Mouse (Mus musculus): ENCODE results near the gene Nrg3. TPM values are rescaled to one million over a fixed set of nuclear protein-coding genes. Genes with fewer than 3 reads are reported as not detected.

The Nrg3 gene
- polyA plus RNA-seq, 1 experiment from 2014 or later = 0.33 TPM

GRCm38 (mm10) chr14:39445501-39445900, 27.4 kb downstream of the Nrg3 start:
- Histone ChIP-seq H3K9me3 (ENCODE audit: control insufficient read depth, low read length) (no peaks in the 10 kb centered on the region), H3K9ac (ENCODE audit: low read length) (no peak overlapping the region), H3K36me3 (ENCODE audit: control insufficient read depth, insufficient read depth, low read length) (no peaks in the 10 kb centered on the region), H3K4me3 (ENCODE audit: low read depth, low read length) (no peak overlapping the region), H3K4me1 (replicated peaks; ENCODE audit: control insufficient read depth, insufficient read depth) (no peaks in the 10 kb centered on the region), H3K27ac (replicated peaks) (no peak overlapping the region), H3K4me2 (replicated peaks; ENCODE audit: low read depth) (no peak overlapping the region), H3K27me3 (ENCODE audit: control insufficient read depth, insufficient read depth, low read length) (no peaks in the 10 kb centered on the region)
- 84% methylated on average over 1 of the region's 1 CpGs for WGBS
- DNase-seq (ENCODE audit: low spot score) (no peak), ATAC-seq (ENCODE audit: low FRiP score, low TSS enrichment) (no peak)
- no peak for TF ChIP-seq EP300 (optimal IDR thresholded peaks at IDR 0.05)
- no peak for TF ChIP-seq CTCF (IDR thresholded peaks at IDR 0.05; ENCODE audit: low read depth)

DNA sequence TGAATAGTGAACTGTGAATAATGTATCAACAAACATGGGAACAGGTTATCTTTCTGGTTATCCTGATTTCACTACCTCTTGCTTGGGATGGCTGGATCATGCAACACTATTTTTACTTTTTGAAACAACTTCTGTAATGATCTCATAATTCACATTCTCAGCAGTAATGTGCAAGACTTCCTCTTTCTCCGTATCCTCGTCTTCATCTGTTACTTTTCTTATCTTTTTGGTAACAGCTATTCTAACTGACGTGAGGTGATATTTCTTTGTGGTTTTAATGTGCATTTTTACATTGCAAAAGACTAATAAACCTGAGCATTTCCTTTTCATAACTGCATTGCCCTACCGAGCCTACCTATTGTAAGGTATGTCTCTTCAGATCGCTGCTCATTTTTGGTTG, 44.4 kb downstream of the Nrg3 start:
- 79% methylated on average over 5 of the region's 5 CpGs for WGBS
- Histone ChIP-seq H3K4me3 (ENCODE audit: low read depth, low read length) (no peak overlapping the region), H3K36me3 (ENCODE audit: control insufficient read depth, insufficient read depth, low read length) (no peaks in the 10 kb centered on the region), H3K4me1 (replicated peaks; ENCODE audit: control insufficient read depth, insufficient read depth) (no peaks in the 10 kb centered on the region), H3K9me3 (ENCODE audit: control insufficient read depth, low read length) (no peaks in the 10 kb centered on the region), H3K27me3 (ENCODE audit: control insufficient read depth, insufficient read depth, low read length) (no peaks in the 10 kb centered on the region), H3K9ac (ENCODE audit: low read length) (no peak overlapping the region), H3K4me2 (replicated peaks; ENCODE audit: low read depth) (no peak overlapping the region), H3K27ac (replicated peaks) (no peak overlapping the region)
- ATAC-seq (ENCODE audit: low FRiP score, low TSS enrichment) = no peak
- DNase-seq (ENCODE audit: low spot score) = no peak
- TF ChIP-seq EP300 (optimal IDR thresholded peaks at IDR 0.05) (no peak), CTCF (IDR thresholded peaks at IDR 0.05; ENCODE audit: low read depth) (no peak)

GRCm38 (mm10) chr14:39421874-39422273, 51.0 kb downstream of the Nrg3 start:
- 59% methylated on average over 1 of the region's 1 CpGs for WGBS
- no peak for DNase-seq (ENCODE audit: low spot score)
- no peak overlapping the region for H3K27ac ChIP-seq (replicated peaks)
- ATAC-seq (ENCODE audit: low FRiP score, low TSS enrichment) = no peak
- no peak overlapping the region for H3K4me2 ChIP-seq (replicated peaks; ENCODE audit: low read depth)
- H3K36me3 ChIP-seq (ENCODE audit: control insufficient read depth, insufficient read depth, low read length) = no peaks in the 10 kb centered on the region
- H3K27me3 ChIP-seq (ENCODE audit: control insufficient read depth, insufficient read depth, low read length) = no peaks in the 10 kb centered on the region
- H3K9me3 ChIP-seq (ENCODE audit: control insufficient read depth, low read length) = no peaks in the 10 kb centered on the region
- no peaks in the 10 kb centered on the region for H3K4me1 ChIP-seq (replicated peaks; ENCODE audit: control insufficient read depth, insufficient read depth)
- TF ChIP-seq CTCF (IDR thresholded peaks at IDR 0.05; ENCODE audit: low read depth) (no peak), EP300 (optimal IDR thresholded peaks at IDR 0.05) (no peak)
- no peak overlapping the region for H3K9ac ChIP-seq (ENCODE audit: low read length)
- H3K4me3 ChIP-seq (ENCODE audit: low read depth, low read length) = no peak overlapping the region

- Histone ChIP-seq H3K27me3 (ENCODE audit: control insufficient read depth, insufficient read depth, low read length) (no peaks in the 10 kb centered on the region), H3K36me3 (ENCODE audit: control insufficient read depth, insufficient read depth, low read length) (no peaks in the 10 kb centered on the region), H3K4me1 (replicated peaks; ENCODE audit: control insufficient read depth, insufficient read depth) (no peaks in the 10 kb centered on the region), H3K4me2 (replicated peaks; ENCODE audit: low read depth) (no peak overlapping the region), H3K27ac (replicated peaks) (no peak overlapping the region), H3K9ac (ENCODE audit: low read length) (no peak overlapping the region), H3K4me3 (ENCODE audit: low read depth, low read length) (no peak overlapping the region), H3K9me3 (ENCODE audit: control insufficient read depth, low read length) (no peaks in the 10 kb centered on the region)
- DNase-seq (ENCODE audit: low spot score) = no peak
- TF ChIP-seq CTCF (IDR thresholded peaks at IDR 0.05; ENCODE audit: low read depth) (no peak), EP300 (optimal IDR thresholded peaks at IDR 0.05) (no peak)
- ATAC-seq (ENCODE audit: low FRiP score, low TSS enrichment) = no peak
- WGBS = 61% methylated on average over 9 of the region's 9 CpGs
These were observed 59.6 kb downstream of the Nrg3 start for GRCm38 (mm10) chr14:39413270-39413669.

GRCm38 (mm10) chr14:39386845-39387244, 86.0 kb downstream of the Nrg3 start:
- DNase-seq (ENCODE audit: low spot score) (no peak), ATAC-seq (ENCODE audit: low FRiP score, low TSS enrichment) (no peak)
- Histone ChIP-seq H3K9me3 (ENCODE audit: control insufficient read depth, low read length) (no peaks in the 10 kb centered on the region), H3K36me3 (ENCODE audit: control insufficient read depth, insufficient read depth, low read length) (no peaks in the 10 kb centered on the region), H3K4me3 (ENCODE audit: low read depth, low read length) (no peak overlapping the region), H3K27ac (replicated peaks) (no peak overlapping the region), H3K4me1 (replicated peaks; ENCODE audit: control insufficient read depth, insufficient read depth) (no peaks in the 10 kb centered on the region), H3K4me2 (replicated peaks; ENCODE audit: low read depth) (no peak overlapping the region), H3K9ac (ENCODE audit: low read length) (no peak overlapping the region), H3K27me3 (ENCODE audit: control insufficient read depth, insufficient read depth, low read length) (no peaks in the 10 kb centered on the region)
- TF ChIP-seq CTCF (IDR thresholded peaks at IDR 0.05; ENCODE audit: low read depth) = no peak
- TF ChIP-seq EP300 (optimal IDR thresholded peaks at IDR 0.05) = no peak

GRCm38 (mm10) chr14:39381321-39381720, 91.6 kb downstream of the Nrg3 start:
- Histone ChIP-seq H3K9ac (ENCODE audit: low read length) (no peak overlapping the region), H3K9me3 (ENCODE audit: control insufficient read depth, low read length) (no peaks in the 10 kb centered on the region), H3K4me1 (replicated peaks; ENCODE audit: control insufficient read depth, insufficient read depth) (no peaks in the 10 kb centered on the region), H3K27ac (replicated peaks) (no peak overlapping the region), H3K27me3 (ENCODE audit: control insufficient read depth, insufficient read depth, low read length) (no peaks in the 10 kb centered on the region), H3K36me3 (ENCODE audit: control insufficient read depth, insufficient read depth, low read length) (no peaks in the 10 kb centered on the region), H3K4me3 (ENCODE audit: low read depth, low read length) (no peak overlapping the region), H3K4me2 (replicated peaks; ENCODE audit: low read depth) (no peak overlapping the region)
- ATAC-seq (ENCODE audit: low FRiP score, low TSS enrichment) = no peak
- DNase-seq (ENCODE audit: low spot score) = no peak
- TF ChIP-seq CTCF (IDR thresholded peaks at IDR 0.05; ENCODE audit: low read depth) = no peak
- TF ChIP-seq EP300 (optimal IDR thresholded peaks at IDR 0.05) = no peak
